Mouse (Mus musculus): ENCODE measurements around the gene Casp4. TPM values are rescaled to one million over a fixed set of nuclear protein-coding genes. Genes with fewer than 3 reads are reported as not detected.

Gene Casp4
- polyA plus RNA-seq, 1 experiment: 0.22 TPM

DNA sequence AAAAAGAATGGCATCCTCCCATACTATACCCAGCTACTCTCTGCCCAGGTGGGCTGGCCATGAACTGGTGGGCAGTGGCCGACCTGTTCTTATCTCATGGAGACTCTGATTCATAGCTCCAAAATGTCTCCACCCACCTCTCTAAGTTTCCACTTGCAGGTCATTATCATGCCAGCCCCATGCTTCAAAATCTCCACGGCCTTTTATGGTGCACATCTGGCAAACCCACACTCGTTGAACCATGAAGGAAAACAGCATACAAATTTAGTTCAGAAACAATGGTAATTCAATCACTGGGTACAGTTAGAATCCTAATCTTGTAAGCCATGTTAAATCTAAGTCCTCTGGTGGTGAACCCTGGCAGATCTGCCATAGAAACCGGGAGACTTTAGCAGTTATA is 2.8 kb downstream of the Casp4 start:
- TF ChIP-seq CTCF (IDR thresholded peaks at IDR 0.05; ENCODE audit: borderline replicate concordance, extremely low read depth, insufficient read depth, insufficient read length) (no peak), POLR2A (IDR thresholded peaks at IDR 0.05; ENCODE audit: borderline replicate concordance, extremely low read depth, insufficient read depth, insufficient read length, poor library complexity, severe bottlenecking) (no peak)
- no peak for DNase-seq (ENCODE audit: low read depth)

DNA sequence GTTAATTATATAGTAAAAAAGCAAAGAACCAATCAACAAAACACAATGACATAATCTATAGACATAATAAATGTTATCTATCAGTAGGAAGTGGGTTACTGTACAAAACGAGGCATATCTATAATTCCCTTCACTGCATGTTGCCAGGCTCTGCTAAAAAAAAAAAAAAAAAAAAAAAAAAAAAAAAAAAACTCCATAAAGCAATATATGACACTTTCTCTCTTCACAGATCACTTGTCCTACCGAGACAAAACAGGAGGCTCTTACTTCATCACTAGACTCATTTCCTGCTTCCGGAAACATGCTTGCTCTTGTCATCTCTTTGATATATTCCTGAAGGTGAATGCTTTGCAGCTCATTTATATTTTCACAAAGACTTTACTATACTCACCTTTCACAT is 19.6 kb downstream of the Casp4 start:
- TF ChIP-seq CTCF (IDR thresholded peaks at IDR 0.05; ENCODE audit: borderline replicate concordance, extremely low read depth, insufficient read depth, insufficient read length) (no peak), POLR2A (IDR thresholded peaks at IDR 0.05; ENCODE audit: borderline replicate concordance, extremely low read depth, insufficient read depth, insufficient read length, poor library complexity, severe bottlenecking) (no peak)
- DNase-seq (ENCODE audit: low read depth): no peak

DNA sequence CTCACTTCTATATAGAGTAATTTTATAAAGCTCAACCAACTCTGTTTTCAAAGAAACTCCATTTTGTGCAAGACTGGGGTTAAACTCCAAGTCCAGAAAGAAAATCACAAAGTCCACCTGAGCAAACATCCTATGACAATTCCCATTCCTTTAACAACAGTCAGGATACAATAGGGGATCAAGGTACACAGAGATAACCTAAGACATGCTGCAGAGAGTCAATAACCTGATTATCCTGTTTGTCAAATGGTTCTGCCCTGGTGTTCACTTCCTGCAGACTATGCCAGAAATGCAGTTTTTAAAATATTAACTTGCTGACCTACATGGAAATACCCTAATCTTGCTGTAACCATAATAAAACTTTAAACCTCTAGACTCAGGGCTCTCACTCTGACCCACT is 23.8 kb downstream of the Casp4 start:
- no peak for DNase-seq (ENCODE audit: low read depth)
- TF ChIP-seq CTCF (IDR thresholded peaks at IDR 0.05; ENCODE audit: borderline replicate concordance, extremely low read depth, insufficient read depth, insufficient read length) (no peak), POLR2A (IDR thresholded peaks at IDR 0.05; ENCODE audit: borderline replicate concordance, extremely low read depth, insufficient read depth, insufficient read length, poor library complexity, severe bottlenecking) (no peak)

DNA sequence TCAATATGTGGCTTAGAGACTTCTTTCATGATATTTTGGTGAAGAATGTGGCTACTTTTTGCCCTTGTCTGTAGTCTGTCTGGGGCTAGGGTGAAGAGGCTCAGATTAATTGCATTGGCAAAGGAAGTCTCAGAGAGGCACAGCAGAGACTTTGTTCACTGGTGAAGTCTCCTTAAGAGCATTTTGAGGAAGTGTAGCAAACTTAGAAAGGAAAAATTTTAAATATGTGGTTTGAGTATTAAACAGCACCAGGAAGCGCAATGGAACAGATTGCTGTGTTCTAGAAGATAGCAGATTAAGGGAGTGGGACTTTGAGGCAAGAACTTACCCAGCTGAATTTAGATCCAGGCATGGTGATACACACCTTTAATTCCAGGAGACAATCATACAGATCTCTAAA is 24.8 kb downstream of the Casp4 start:
- DNase-seq (ENCODE audit: low read depth): no peak
- no peak for TF ChIP-seq CTCF (IDR thresholded peaks at IDR 0.05; ENCODE audit: borderline replicate concordance, extremely low read depth, insufficient read depth, insufficient read length)
- no peak for TF ChIP-seq POLR2A (IDR thresholded peaks at IDR 0.05; ENCODE audit: borderline replicate concordance, extremely low read depth, insufficient read depth, insufficient read length, poor library complexity, severe bottlenecking)

DNA sequence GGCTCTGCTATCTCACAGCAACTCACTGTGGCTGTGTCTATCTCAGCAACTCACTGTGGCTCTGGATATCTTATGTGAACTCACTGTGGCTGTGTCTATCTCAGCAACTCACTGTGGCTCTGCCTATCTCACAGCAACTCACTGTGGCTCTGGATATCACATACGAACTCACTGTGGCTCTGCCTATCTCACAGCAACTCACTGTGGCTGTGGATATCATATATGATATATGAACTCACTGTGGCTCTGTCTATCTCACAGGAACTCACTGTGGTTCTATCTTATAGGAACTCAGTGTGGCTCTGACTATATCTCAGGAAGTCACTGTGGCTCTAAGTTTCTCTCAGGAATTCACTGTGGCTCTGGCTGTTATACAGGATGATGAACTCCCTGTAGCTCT is 34.5 kb downstream of the Casp4 start:
- TF ChIP-seq POLR2A (IDR thresholded peaks at IDR 0.05; ENCODE audit: borderline replicate concordance, extremely low read depth, insufficient read depth, insufficient read length, poor library complexity, severe bottlenecking) (no peak), CTCF (IDR thresholded peaks at IDR 0.05; ENCODE audit: borderline replicate concordance, extremely low read depth, insufficient read depth, insufficient read length) (no peak)
- no peak for DNase-seq (ENCODE audit: low read depth)

DNA sequence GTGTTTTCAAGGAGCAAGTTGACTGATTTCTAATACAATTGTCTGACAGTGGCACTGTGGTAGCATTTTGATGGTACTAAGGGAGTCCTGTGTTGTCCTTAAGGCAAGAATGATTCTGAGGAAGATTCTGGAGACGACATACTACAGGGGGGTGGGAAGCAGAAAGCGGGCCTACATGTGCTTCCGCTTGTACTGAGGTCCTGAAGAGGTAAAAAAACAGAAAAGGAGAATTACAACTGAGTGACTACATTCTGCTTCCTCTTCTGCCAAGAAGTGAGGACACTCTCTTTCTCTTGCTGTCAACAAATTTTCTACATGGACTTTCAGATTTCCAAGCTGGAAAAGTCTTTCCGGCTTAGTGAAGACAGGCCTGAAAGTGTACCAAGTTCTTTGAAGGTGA is 35.5 kb downstream of the Casp4 start:
- TF ChIP-seq CTCF (IDR thresholded peaks at IDR 0.05; ENCODE audit: borderline replicate concordance, extremely low read depth, insufficient read depth, insufficient read length) (no peak), POLR2A (IDR thresholded peaks at IDR 0.05; ENCODE audit: borderline replicate concordance, extremely low read depth, insufficient read depth, insufficient read length, poor library complexity, severe bottlenecking) (no peak)

DNA sequence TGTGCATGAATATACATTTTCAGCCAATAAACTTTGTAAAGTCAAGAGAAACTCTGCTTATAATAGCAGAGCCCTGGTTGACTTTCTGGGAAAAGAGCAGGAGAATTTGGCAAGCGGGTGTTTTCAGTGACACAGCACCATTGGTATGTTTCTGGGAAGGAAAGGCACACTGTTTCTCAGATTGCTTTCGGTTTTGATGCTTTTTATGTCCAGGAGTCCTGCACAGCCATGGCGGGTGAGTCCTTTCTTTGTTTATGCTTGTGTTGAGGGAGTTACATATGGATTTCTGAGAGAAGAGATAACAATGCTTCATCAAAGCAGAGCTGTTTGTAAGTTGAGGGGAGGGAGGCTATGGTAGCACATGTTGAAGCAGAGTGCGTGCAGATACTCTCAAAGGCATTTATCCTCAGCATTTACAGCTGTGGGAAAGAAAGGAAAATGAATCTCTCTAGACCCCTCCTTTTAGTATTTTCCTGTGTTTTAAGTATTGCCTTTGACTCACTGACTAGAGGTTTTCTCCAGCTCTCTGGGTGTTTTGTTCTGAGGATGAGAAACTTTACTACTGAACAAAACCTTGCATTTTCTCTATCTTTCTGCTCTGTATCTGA is 36.8 kb downstream of the Casp4 start, which contains the start of gene Casp12:
Gene Casp12 (plus strand): TSS at position 140 of the 608 bp plus-strand sequence.
- no peak for DNase-seq (ENCODE audit: low read depth)
- TF ChIP-seq POLR2A (IDR thresholded peaks at IDR 0.05; ENCODE audit: borderline replicate concordance, extremely low read depth, insufficient read depth, insufficient read length, poor library complexity, severe bottlenecking): no peak
- TF ChIP-seq CTCF (IDR thresholded peaks at IDR 0.05; ENCODE audit: borderline replicate concordance, extremely low read depth, insufficient read depth, insufficient read length): no peak

More for the DNA sequence above, 35.5 kb downstream of the Casp4 start:
- no peak for DNase-seq (ENCODE audit: low read depth)

DNA sequence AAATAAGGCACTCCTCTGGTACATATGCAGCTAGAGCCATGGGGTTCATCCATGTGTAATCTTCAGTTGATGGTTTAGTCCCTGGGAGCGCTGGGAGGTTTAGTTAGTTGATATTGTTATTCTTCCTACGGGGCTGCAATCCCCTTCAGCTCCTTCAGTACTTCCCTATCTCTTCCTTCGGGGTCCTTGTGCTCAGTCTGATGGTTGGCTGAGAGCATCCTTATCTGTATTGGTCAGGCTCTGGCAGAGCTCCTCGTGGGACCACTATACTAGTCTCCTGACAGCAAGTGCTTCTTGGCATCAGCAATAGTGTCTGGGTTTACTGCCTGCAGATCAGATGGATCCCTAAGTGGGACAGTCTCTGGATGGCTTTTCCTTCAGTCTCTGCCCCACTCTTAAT is 38.8 kb downstream of the Casp4 start:
- DNase-seq (ENCODE audit: low read depth): no peak
- TF ChIP-seq POLR2A (IDR thresholded peaks at IDR 0.05; ENCODE audit: borderline replicate concordance, extremely low read depth, insufficient read depth, insufficient read length, poor library complexity, severe bottlenecking) (no peak), CTCF (IDR thresholded peaks at IDR 0.05; ENCODE audit: borderline replicate concordance, extremely low read depth, insufficient read depth, insufficient read length) (no peak)

DNA sequence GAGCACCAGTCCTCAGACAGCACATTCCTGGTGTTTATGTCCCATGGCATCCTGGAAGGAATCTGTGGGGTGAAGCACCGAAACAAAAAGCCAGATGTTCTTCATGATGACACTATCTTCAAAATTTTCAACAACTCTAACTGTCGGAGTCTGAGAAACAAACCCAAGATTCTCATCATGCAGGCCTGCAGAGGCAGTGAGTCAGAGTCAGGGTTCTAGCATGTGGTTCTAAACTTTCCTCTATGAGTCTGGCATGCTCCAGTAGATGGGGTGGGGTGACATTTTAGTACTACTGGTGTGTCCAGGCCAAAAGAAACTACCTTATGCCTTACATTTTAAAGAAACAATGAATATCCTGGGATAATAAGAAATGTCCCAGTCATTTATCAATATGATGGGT is 45.0 kb downstream of the Casp4 start:
- no peak for TF ChIP-seq POLR2A (IDR thresholded peaks at IDR 0.05; ENCODE audit: borderline replicate concordance, extremely low read depth, insufficient read depth, insufficient read length, poor library complexity, severe bottlenecking)
- no peak for TF ChIP-seq CTCF (IDR thresholded peaks at IDR 0.05; ENCODE audit: borderline replicate concordance, extremely low read depth, insufficient read depth, insufficient read length)
- DNase-seq (ENCODE audit: low read depth): no peak

DNA sequence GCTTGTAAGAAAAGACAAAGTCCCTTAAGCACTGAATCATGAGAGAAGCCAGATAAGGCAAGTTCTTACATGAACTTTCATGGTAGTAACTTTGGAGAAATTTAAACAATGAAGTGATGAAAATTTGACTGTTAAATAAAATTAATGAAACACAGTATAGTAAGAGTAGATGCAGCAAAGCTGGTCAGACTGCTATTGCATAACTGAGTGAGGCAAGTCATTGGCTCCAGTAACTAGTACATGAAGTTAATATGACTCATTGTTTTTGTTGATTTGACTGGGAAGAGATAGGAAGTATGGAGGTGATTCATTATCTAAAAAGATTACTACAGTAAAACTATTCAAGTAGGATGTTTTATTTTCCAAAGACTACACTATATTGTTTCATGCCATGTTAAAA is 48.2 kb downstream of the Casp4 start:
- DNase-seq (ENCODE audit: low read depth): no peak

More for the DNA sequence above, 48.2 kb downstream of the Casp4 start:
- TF ChIP-seq CTCF (IDR thresholded peaks at IDR 0.05; ENCODE audit: borderline replicate concordance, extremely low read depth, insufficient read depth, insufficient read length): no peak
- no peak for TF ChIP-seq POLR2A (IDR thresholded peaks at IDR 0.05; ENCODE audit: borderline replicate concordance, extremely low read depth, insufficient read depth, insufficient read length, poor library complexity, severe bottlenecking)

Other genes with a start within 250 kb of the Casp4 start
- gene Casp1, start 10.3 kb upstream of the Casp4 start, polyA plus RNA-seq (2012; rRNA removed): 0.25 and 0.38 TPM in 2 replicates
- gene Casp12, start 36.6 kb downstream of the Casp4 start, polyA plus RNA-seq (2012; rRNA removed): 0.09 and 0.31 TPM in 2 replicates